Mouse (Mus musculus) C2C12 (cell line): ENCODE data around the gene Umad1.

Source experiments
- CEBPB ChIP-seq: IDR thresholded peaks from one replicate; pipeline ENCODE4 v1.6.1; 2011; ENCODE audit warnings: low read depth, mild to moderate bottlenecking, control low read depth, moderate library complexity
- CTCF ChIP-seq: IDR thresholded peaks from one replicate; pipeline ENCODE4 v1.5.1; 2011; ENCODE audit not compliant: control insufficient read depth, insufficient read depth, insufficient read length

DNA sequence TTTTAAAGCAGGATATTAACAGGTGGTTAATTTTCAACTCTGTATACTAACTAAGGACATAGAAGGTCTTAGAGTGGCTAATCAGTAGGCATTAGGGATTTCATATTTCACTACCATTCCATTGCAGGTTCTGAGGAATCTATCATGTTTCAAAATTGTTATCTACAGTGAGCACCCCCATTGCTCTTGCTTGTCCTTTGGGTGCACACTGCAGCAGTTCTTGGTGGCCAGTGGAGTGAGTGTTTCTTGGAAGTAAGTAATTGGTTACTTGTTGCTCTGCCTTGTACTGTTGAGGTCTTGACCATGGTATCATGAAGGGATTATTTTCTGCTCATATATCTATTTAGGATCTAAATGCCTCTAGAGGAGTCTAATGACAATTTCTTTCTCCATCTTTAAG lies 57.1 kb downstream of the Umad1 start:
- TF ChIP-seq CTCF (no peak), CEBPB (no peak)
